Mouse (Mus musculus) embryo, embryonic 9.5 days (tissue): ENCODE data around the gene Rbm25.

Experiments used
- DNase-seq: peaks from one replicate; pipeline ENCODE4 v3.0.0-alpha.2; 2017; ENCODE audit errors: extremely low spot score

The Rbm25 gene

GRCm38 (mm10) chr12:83726510-83727308 is 95.7 kb downstream of the Rbm25 start:
- DNase-seq = no peak

DNA sequence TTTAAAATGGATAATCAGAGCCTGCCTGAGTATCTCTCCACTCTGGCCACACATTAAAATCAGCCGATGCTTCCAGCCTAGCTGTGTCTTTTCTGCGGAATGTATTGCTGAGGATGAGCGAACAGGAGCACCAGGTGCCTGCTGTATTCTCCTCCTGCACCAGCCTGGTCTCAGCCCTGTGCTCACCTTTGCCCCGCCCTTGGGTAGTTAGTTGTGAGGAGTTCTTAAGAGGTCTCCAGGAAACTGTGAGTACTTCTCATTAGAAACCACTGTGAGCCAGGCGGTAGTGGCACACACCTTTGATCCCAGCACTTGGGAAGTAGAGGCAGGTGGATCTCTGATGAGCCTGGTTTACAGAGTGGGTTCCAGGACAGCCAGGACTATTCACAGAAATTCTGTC is 101.2 kb downstream of the Rbm25 start:
- DNase-seq = no peak
